Mouse (Mus musculus) liver, embryonic 16.5 days (tissue): Measurements from ENCODE around the gene 6030408B16Rik. TPM values are rescaled to one million over a fixed set of nuclear protein-coding genes. Genes with fewer than 3 reads are reported as not detected.

Experiments used
- ATAC-seq: fragments of 200-750 bp; cut with Nextera tagmentation; 2 replicates; pipeline ENCODE4 v1.8.0; 2017; ENCODE audit warnings: low read depth, mild to moderate bottlenecking, moderate number of reproducible peaks, moderate library complexity
- H3K27ac ChIP-seq: fragments of 300-500 bp; sonication (generic); 2 replicates; pipeline ENCODE4 v1.5.1; 2014; ENCODE audit warnings: mild to moderate bottlenecking, low read length
- H3K27me3 ChIP-seq: fragments of 300-500 bp; sonication (generic); 2 replicates; pipeline ENCODE4 v1.6.1; 2014; ENCODE audit warnings: low read depth, low read length, mixed read lengths; ENCODE audit not compliant: control insufficient read depth, insufficient read depth
- H3K36me3 ChIP-seq: fragments of 300-500 bp; sonication (generic); 2 replicates; pipeline ENCODE4 v1.6.1; 2014; ENCODE audit warnings: mild to moderate bottlenecking; ENCODE audit not compliant: control insufficient read depth, insufficient read depth
- H3K4me1 ChIP-seq: fragments of 300-500 bp; sonication (generic); 2 replicates; pipeline ENCODE4 v1.6.1; 2014; ENCODE audit warnings: low read depth, low read length, mixed read lengths; ENCODE audit not compliant: control insufficient read depth
- H3K4me2 ChIP-seq: fragments of 300-500 bp; sonication (generic); 2 replicates; pipeline ENCODE4 v1.6.1; 2014; ENCODE audit warnings: low read depth, low read length, mixed read lengths
- H3K4me3 ChIP-seq: fragments of 300-500 bp; sonication (generic); 2 replicates; pipeline ENCODE4 v1.5.1; 2014; ENCODE audit warnings: low read depth, mild to moderate bottlenecking, low read length
- H3K9ac ChIP-seq: fragments of 300-500 bp; sonication (generic); 2 replicates; pipeline ENCODE4 v1.6.1; 2014; ENCODE audit warnings: low read depth, low read length
- H3K9me3 ChIP-seq: fragments of 300-500 bp; sonication (generic); replicated peaks from 2 replicates; pipeline ENCODE4 v1.6.1; 2016; ENCODE audit warnings: low read length; ENCODE audit not compliant: control insufficient read depth
- WGBS: fragments of 180-500 bp; shearing (Covaris S2); extraction: QIAGEN DNeasy Blood & Tissue Kit; methylation state at CpG from one replicate; pipeline ENCODE4 v1.1.7; 2014; ENCODE audit not compliant: insufficient replicate concordance; 5-methylcytosine and 5-hydroxymethylcytosine counted together
- polyA plus RNA-seq: library from polyadenylated mRNA; unstranded; fragments of >200 nt; fragmentation: Nextera tagmentation; extraction: Ambion mirVana; gene quantifications from 2 replicates; pipeline ENCODE4 v1.2.1, GENCODE M21; 2015

Gene 6030408B16Rik
- polyA plus RNA-seq, 1 experiment from 2014 or later = 0.81 TPM

DNA sequence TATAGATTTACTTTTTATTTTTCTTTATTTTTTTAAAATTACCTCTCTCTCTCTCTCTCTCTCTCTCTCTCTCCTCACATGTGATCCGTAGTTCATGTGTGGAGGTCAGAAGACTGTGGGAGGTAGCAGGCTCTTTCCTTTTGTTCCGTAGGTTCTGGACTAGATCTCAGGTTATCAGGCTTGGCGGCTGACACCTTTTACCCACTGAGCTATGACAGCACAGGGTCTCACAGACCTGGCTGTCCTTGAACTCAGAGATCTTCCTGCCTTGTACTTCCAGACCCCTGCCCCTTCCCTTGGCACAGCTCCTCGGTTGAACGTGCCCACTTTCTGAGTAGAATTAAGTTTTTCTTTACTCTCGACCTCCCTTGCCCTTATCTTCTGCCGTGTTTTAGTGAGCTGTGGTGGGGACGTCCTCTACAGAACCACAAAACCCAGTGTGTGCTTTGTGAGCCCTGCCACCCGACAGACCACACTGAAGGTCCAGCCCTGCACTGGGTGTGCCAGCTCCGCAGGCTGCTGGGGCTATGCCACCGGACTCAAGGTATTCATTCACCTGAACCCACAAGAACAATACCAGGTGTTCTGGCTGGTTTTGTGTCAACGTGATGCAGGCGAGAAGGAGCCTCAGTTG is 23.4 kb downstream of the 6030408B16Rik start:
- Histone ChIP-seq H3K9ac (no peak overlapping the region; the same call in 1 of the 2 replicates), H3K4me1 (no peaks in the 10 kb centered on the region; the same call in 1 of the 2 replicates), H3K27ac (0 out of 2 replicates have a peak overlapping the region, but pooled peaks have one; percentile 25), H3K9me3 (no peaks in the 10 kb centered on the region), H3K27me3 (no peaks in the 10 kb centered on the region), H3K4me2 (peak overlapping the region; percentile 46), H3K4me3 (peak overlapping the region; percentile 44), H3K36me3 (no peaks in the 10 kb centered on the region)
- WGBS = 18% methylated on average over 13 of the region's 13 CpGs
- ATAC-seq = no peak

DNA sequence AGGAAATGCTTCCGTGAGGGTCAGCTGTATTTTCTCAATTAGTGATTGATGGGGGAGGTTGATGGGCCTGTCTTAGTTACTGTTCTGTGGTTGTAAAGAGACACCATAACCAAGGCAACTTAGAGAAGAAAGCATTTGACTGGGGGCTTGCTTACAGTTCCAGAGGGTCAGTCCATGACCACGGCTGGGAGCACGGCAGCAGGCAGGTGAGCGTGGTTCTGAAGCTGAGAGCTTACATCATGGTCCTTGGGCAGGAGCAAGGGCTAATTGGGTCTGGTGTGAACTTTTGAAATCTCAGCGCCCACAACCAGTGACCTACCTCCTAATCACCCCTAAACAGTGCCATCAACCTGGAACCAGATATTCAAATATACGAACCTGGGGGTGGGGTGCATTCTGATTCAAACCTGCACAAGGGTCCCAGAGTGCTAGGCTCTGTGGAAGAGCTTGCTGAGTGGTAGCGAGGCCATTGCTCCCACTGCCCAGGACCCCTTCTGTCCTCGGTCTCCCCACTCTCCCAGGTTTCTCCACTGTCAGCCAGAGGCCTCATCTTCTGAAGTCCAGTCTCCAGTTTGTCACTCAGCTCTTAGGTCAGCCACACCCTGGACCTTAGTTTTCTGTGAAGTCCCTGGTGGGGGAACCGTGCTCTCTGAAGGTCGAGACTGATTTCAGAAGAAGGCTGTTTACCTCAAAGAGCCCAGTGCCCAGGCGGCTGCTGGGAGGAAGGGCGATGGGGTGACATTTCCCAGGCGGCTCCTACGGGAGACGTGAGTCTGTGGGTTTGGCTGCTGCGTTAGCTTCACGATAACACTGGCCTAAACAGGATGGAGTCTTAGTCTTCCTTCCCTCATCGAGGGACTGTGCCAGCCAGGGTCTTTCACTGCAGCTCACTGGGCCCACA is 24.2 kb downstream of the 6030408B16Rik start:
- Histone ChIP-seq H3K4me2 (peak overlapping the region; percentile 23; the same call in 1 of the 2 replicates), H3K27me3 (no peaks in the 10 kb centered on the region), H3K9ac (no peak overlapping the region; the same call in 1 of the 2 replicates), H3K36me3 (no peaks in the 10 kb centered on the region), H3K27ac (peak overlapping the region; percentile 39), H3K9me3 (no peaks in the 10 kb centered on the region), H3K4me1 (no peaks in the 10 kb centered on the region; the same call in 1 of the 2 replicates), H3K4me3 (peak overlapping the region; percentile 44)
- WGBS = 18% methylated on average over 18 of the region's 18 CpGs
- ATAC-seq = no peak

DNA sequence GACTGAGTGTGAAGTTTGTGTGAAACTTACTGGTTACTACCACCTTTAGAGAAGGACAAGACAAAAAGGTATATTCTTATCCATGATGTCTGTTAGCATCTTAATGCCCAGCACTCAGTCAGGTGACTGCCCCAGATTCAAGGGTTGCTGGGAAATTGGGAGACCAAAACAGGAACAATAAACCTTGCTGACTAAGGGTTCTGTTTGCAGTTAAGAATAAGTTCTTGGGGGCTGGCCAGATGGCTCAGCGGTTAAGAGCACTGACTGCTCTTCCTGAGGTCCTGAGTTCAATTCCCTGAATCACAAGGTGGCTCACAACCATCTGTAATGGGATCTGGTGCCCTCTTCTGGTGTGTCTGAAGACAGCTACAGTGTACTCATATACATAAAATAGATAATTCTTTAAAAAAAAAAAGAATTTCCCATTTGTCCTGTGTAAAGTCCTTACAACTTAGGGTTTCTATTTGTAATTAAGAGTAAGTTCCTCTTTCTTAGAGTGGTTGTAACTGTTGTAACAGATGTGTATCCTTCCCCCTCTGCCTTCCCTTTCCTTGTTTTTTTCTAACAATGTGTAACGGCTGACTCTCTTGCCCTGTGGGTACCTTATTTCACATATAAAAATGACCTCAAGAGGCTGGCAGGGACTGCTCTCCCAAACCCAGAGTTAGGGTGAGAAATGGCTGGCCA is 24.9 kb downstream of the 6030408B16Rik start:
- 28% methylated on average over 2 of the region's 2 CpGs for WGBS
- Histone ChIP-seq H3K27ac (peak overlapping the region; percentile 39), H3K36me3 (no peaks in the 10 kb centered on the region), H3K9ac (no peak overlapping the region), H3K4me1 (no peaks in the 10 kb centered on the region; the same call in 1 of the 2 replicates), H3K27me3 (no peaks in the 10 kb centered on the region), H3K4me3 (no peak overlapping the region), H3K4me2 (peak overlapping the region; percentile 23; the same call in 1 of the 2 replicates), H3K9me3 (no peaks in the 10 kb centered on the region)
- no peak for ATAC-seq

DNA sequence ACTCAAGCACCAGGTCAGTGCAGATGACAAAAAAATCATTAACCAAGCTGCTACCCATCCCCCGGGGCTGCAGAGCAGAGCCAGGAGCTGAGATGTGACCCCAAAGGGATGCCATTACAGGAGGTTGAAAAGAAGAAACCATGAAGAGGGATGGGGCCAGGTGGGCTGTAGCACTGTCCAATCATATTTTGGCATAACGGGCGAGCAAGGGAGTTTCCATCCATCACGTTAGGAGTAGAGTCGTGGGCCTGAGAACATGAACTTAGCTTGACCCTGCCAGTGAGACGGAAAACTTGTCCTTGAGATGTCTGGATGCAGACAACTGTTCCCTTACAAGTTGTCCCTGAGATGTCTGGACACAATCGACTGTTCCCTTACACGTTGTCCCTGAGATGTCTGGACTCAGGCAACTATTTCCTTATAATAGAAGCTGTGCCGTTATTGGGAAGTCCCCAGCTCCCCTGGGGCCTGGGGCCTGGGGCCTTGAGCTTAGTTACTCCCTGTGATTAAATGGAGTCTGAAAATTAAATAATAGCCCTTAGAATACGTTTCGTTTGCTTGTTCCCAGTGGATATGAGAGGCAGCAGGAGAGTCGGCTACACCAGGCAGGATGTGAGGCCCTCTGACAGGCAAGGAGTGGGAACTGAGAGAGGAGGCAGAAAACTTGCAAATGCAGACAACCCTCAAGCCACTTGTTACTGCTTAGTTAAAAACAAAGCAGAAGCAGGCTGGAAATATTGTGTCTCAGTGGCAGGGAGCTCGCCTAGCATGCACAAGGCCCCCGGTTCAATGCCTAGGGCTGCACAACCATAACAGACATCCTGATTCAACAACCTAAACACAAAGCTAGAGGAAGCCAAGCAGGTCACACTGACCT is 26.1 kb downstream of the 6030408B16Rik start:
- Histone ChIP-seq H3K4me1 (no peaks in the 10 kb centered on the region; the same call in 1 of the 2 replicates), H3K4me3 (no peak overlapping the region), H3K27me3 (no peaks in the 10 kb centered on the region), H3K36me3 (no peaks in the 10 kb centered on the region), H3K9me3 (0 out of 2 replicates have a peak, but pooled peaks cover 4% of the 10 kb centered on the region), H3K4me2 (no peak overlapping the region), H3K27ac (no peak overlapping the region), H3K9ac (no peak overlapping the region)
- 36% methylated on average over 14 of the region's 14 CpGs for WGBS
- ATAC-seq = no peak

DNA sequence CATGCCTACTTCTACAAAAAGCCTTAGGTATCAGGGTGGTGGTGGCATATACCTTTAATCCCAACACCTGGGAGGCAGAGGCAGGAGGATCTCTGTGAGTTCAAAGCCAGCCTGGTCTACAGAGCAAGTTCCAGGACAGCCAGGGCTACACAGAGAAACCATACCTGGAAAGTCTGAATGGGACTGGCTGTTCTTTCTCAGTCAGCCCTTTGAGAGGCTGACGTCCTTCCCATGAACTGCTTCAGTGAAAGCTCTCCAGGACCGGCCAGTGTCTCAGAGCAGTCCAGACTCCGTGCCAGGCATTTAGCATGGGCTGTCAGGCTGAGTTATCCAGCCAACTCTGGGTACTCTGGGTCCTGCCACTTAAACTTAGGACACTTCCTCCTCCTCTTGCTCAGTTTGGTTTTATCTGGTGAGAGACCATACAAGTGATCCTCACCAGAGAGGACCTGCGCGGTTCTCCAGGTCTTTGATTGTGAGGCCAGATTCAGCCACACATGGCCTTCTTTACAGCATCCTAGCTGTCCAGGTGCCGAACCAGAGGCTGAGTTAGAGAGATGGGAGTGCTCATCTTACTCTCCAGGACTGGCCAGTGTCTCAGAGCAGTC is 27.1 kb downstream of the 6030408B16Rik start:
- H3K27ac ChIP-seq = no peak overlapping the region
- no peak for ATAC-seq
- 27% methylated on average over 6 of the region's 6 CpGs for WGBS

DNA sequence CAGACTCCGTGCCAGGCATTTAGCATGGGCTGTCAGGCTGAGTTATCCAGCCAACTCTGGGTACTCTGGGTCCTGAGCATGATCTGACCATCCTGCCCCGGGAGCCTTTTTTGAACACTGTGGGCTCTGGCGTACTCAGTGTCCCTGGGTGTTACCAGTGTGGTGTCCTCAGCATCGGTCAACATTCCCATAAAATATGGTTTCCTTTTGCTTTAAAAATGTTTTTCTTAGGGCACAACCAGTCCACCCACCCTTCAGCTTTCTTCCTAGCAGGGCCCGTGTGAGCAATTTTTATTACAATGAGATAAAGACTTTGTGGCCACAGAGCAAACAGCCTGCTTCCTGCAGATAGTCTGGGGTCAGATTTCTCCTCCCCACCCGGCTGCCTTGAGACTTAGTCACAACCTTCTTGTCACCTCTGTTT is 27.6 kb downstream of the 6030408B16Rik start:
- no peak for ATAC-seq

More for the DNA sequence above, 27.1 kb downstream of the 6030408B16Rik start:
- Histone ChIP-seq H3K4me2 (no peak overlapping the region), H3K27me3 (no peaks in the 10 kb centered on the region), H3K4me3 (no peak overlapping the region), H3K36me3 (no peaks in the 10 kb centered on the region), H3K9ac (no peak overlapping the region), H3K4me1 (no peaks in the 10 kb centered on the region; the same call in 1 of the 2 replicates), H3K9me3 (0 out of 2 replicates have a peak, but pooled peaks cover 4% of the 10 kb centered on the region)

DNA sequence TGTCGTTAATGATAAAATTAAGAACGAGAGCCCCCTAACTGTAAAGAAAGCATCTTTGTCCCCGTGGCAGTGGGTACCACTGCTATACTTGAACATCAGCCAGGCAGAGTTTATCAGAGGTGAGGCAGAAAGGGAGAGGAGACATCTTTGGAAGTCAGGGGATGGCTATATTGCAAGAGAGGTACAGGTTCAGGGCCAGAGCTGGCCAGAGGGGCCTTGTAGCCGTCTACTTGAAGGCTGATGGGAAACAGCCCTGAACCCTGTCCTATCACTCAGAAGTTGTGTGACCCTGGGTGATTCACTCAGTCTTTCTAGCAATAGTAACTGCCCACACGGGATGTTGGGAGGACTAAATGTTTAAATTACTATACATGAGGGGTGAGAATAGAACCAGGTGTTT is 28.1 kb downstream of the 6030408B16Rik start:
- Histone ChIP-seq H3K9ac (no peak overlapping the region), H3K4me3 (no peak overlapping the region), H3K27ac (no peak overlapping the region)

More for the DNA sequence above, 27.6 kb downstream of the 6030408B16Rik start:
- no peak overlapping the region for H3K4me2 ChIP-seq
- no peak overlapping the region for H3K27ac ChIP-seq
- WGBS = 9% methylated on average over 6 of the region's 6 CpGs
- H3K4me3 ChIP-seq = no peak overlapping the region
- H3K9ac ChIP-seq = no peak overlapping the region
- H3K4me1 ChIP-seq = no peaks in the 10 kb centered on the region; the same call in 1 of the 2 replicates
- H3K36me3 ChIP-seq = no peaks in the 10 kb centered on the region
- H3K27me3 ChIP-seq = no peaks in the 10 kb centered on the region
- H3K9me3 ChIP-seq = 0 out of 2 replicates have a peak, but pooled peaks cover 4% of the 10 kb centered on the region

More for the DNA sequence above, 28.1 kb downstream of the 6030408B16Rik start:
- H3K36me3 ChIP-seq = no peaks in the 10 kb centered on the region
- no peak for ATAC-seq
- H3K4me1 ChIP-seq = no peaks in the 10 kb centered on the region; the same call in 1 of the 2 replicates
- no peak overlapping the region for H3K4me2 ChIP-seq
- whole genome bisulfite sequencing = 8% methylated on average over 5 of the region's 5 CpGs
- H3K27me3 ChIP-seq = no peaks in the 10 kb centered on the region
- 0 out of 2 replicates have a peak, but pooled peaks cover 4% of the 10 kb centered on the region for H3K9me3 ChIP-seq
